ENCODE assay signal across 9 mouse cellular contexts in the genomic region with DNA sequence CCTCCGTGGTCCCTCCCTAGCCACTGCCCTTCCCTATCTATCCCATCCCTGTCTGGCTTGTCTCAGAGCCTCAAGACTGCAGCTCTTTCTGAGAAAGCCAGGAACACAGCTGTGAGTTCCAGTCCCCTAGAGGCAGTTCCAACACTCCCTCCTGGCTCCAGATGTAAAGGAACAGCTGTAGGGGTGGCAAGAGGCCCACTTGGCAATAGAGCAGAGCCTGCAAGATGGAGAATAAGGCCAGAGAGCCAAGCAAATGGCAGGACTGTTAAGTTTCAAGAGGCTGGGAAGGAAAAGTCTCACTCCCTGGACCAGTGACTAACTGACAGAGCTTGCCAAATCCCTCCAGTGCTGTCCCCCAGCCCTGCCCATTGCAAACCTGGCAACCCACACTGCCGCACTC.
DNase-seq lines count a peak whose midpoint lies in the region; ATAC-seq and TF ChIP-seq lines count a peak whose summit lies in the region.
"Had no signal": no experiment of that assay in that cellular context is flagged by ENCODE, and none has a peak within 500 bp of the region (broad histone marks: within the 10 kb centered on the region; RNA-seq: fewer than 3 reads in every experiment).

No protein-coding gene starts in this region.

- no peak for TF ChIP-seq CTCF in forebrain, postnatal 0 days (IDR thresholded peaks at IDR 0.05; ENCODE audit: low read depth)
- TF ChIP-seq CTCF in embryonic fibroblast, embryonic 13.5 days (IDR thresholded peaks at IDR 0.05; ENCODE audit: borderline replicate concordance, insufficient read depth, low read length) = no peak
- TF ChIP-seq CTCF in stomach, postnatal 0 days (IDR thresholded peaks at IDR 0.05; ENCODE audit: low read depth) = peak; percentile 39

- no peaks in the 10 kb centered on the region for H3K4me1 ChIP-seq in forebrain, postnatal 0 days (ENCODE audit: insufficient read depth)
- H3K4me1 ChIP-seq in forebrain, embryonic 16.5 days (replicated peaks; ENCODE audit: control insufficient read depth, insufficient read depth, low read length) = peaks cover 23% of the 10 kb centered on the region
- no peaks in the 10 kb centered on the region; the same call in 1 of the 2 replicates for H3K4me1 ChIP-seq in embryonic fibroblast, embryonic 13.5 days (ENCODE audit: control insufficient read depth, insufficient read depth, low read length)
- peaks cover 17% of the 10 kb centered on the region; the same call in 1 of the 2 replicates for H3K4me1 ChIP-seq in liver, embryonic 11.5 days (replicated peaks; ENCODE audit: control insufficient read depth, insufficient read depth, low read length)
- H3K4me1 ChIP-seq in stomach, postnatal 0 days (replicated peaks; ENCODE audit: control insufficient read depth, insufficient read depth) = peaks cover 2% of the 10 kb centered on the region; the same call in 1 of the 2 replicates

- DNase-seq in forebrain, postnatal 0 days = no peak
- DNase-seq in heart, postnatal 14 days = peak; percentile 89 to 93
- DNase-seq in liver, embryonic 11.5 days (ENCODE audit: low spot score) = no peak
- peak; percentile 63 for DNase-seq in stomach, postnatal 0 days (ENCODE audit: low spot score)
- DNase-seq in neural tube, embryonic 10.5 days (ENCODE audit: extremely low spot score, low spot score) = no peak

- no peak overlapping the region for H3K27ac ChIP-seq in forebrain, postnatal 0 days (ENCODE audit: low read depth, low read length)
- H3K27ac ChIP-seq in forebrain, embryonic 16.5 days (ENCODE audit: low read length) = no peak overlapping the region
- H3K27ac ChIP-seq in embryonic fibroblast, embryonic 13.5 days (ENCODE audit: insufficient read depth, low read length) = peak overlapping the region; percentile 39
- no peak overlapping the region for H3K27ac ChIP-seq in liver, embryonic 11.5 days (ENCODE audit: low read depth, low read length)
- peak overlapping the region; percentile 73 for H3K27ac ChIP-seq in stomach, postnatal 0 days (replicated peaks)

- no peak overlapping the region for H3K4me3 ChIP-seq in forebrain, postnatal 0 days (ENCODE audit: low read depth, low read length)
- H3K4me3 ChIP-seq in forebrain, embryonic 16.5 days (replicated peaks; ENCODE audit: low read length) = no peak overlapping the region
- no peak overlapping the region for H3K4me3 ChIP-seq in embryonic fibroblast, embryonic 13.5 days (ENCODE audit: insufficient read depth, low read length)
- no peak overlapping the region for H3K4me3 ChIP-seq in liver, embryonic 11.5 days (ENCODE audit: low read depth, low read length)
- H3K4me3 ChIP-seq in stomach, postnatal 0 days (ENCODE audit: low read depth, low read length) = no peak overlapping the region

- H3K27me3 ChIP-seq in forebrain, postnatal 0 days (ENCODE audit: insufficient read depth, low read length) = no peaks in the 10 kb centered on the region
- H3K27me3 ChIP-seq in forebrain, embryonic 16.5 days (replicated peaks; ENCODE audit: control insufficient read depth, insufficient read depth, low read length) = no peaks in the 10 kb centered on the region
- no peaks in the 10 kb centered on the region for H3K27me3 ChIP-seq in liver, embryonic 11.5 days (replicated peaks; ENCODE audit: control insufficient read depth, insufficient read depth, low read length)
- no peaks in the 10 kb centered on the region for H3K27me3 ChIP-seq in stomach, postnatal 0 days (ENCODE audit: control insufficient read depth, insufficient read depth, low read length)
- H3K27me3 ChIP-seq: CH12.LX had no signal

- peak; percentile 10; the same call in 1 of the 2 replicates for ATAC-seq in forebrain, postnatal 0 days
- ATAC-seq in forebrain, embryonic 16.5 days = no peak
- ATAC-seq in liver, embryonic 11.5 days (replicated peaks; ENCODE audit: low FRiP score) = 0 out of 2 replicates have a peak, but pooled peaks have one; percentile 18
- peak; percentile 71 for ATAC-seq in stomach, postnatal 0 days (ENCODE audit: low FRiP score, low TSS enrichment)
- no peak for ATAC-seq in activated CD4-positive, CD25-positive, alpha-beta regulatory T cell, adult 4 months

- no peak overlapping the region for H3K4me2 ChIP-seq in forebrain, postnatal 0 days (ENCODE audit: low read depth)
- H3K4me2 ChIP-seq in forebrain, embryonic 16.5 days (ENCODE audit: low read length) = no peak overlapping the region
- no peak overlapping the region for H3K4me2 ChIP-seq in liver, embryonic 11.5 days
- no peak overlapping the region for H3K4me2 ChIP-seq in stomach, postnatal 0 days (replicated peaks; ENCODE audit: low read depth)

- no peak overlapping the region for H3K9ac ChIP-seq in forebrain, postnatal 0 days
- no peak overlapping the region for H3K9ac ChIP-seq in forebrain, embryonic 16.5 days (replicated peaks; ENCODE audit: low read depth, low read length)
- no peak overlapping the region for H3K9ac ChIP-seq in liver, embryonic 11.5 days (ENCODE audit: low read depth, low read length)
- H3K9ac ChIP-seq in stomach, postnatal 0 days (ENCODE audit: low read length) = no peak overlapping the region

- no peaks in the 10 kb centered on the region for H3K9me3 ChIP-seq in forebrain, postnatal 0 days (ENCODE audit: low read length)
- no peaks in the 10 kb centered on the region for H3K9me3 ChIP-seq in forebrain, embryonic 16.5 days (ENCODE audit: control insufficient read depth, low read length)
- H3K9me3 ChIP-seq in liver, embryonic 11.5 days (ENCODE audit: control insufficient read depth, low read length) = no peaks in the 10 kb centered on the region
- H3K9me3 ChIP-seq in stomach, postnatal 0 days (ENCODE audit: control insufficient read depth, low read length) = no peaks in the 10 kb centered on the region

- no peak for TF ChIP-seq EP300 in stomach, postnatal 0 days (optimal IDR thresholded peaks at IDR 0.05)

- intact Hi-C loops in heart, postnatal 14 days (cut with DNase I) = no loop called here

- 51% methylated on average over 2 of the region's 2 CpGs for WGBS in forebrain, postnatal 0 days
- 74% methylated on average over 2 of the region's 2 CpGs for WGBS in forebrain, embryonic 16.5 days
- 80% methylated on average over 2 of the region's 2 CpGs for WGBS in liver, embryonic 11.5 days
- WGBS in stomach, postnatal 0 days = 44% methylated on average over 2 of the region's 2 CpGs

- H3K36me3 ChIP-seq in forebrain, postnatal 0 days (ENCODE audit: insufficient read depth) = no peaks in the 10 kb centered on the region
- H3K36me3 ChIP-seq in forebrain, embryonic 16.5 days (ENCODE audit: control insufficient read depth, insufficient read depth) = no peaks in the 10 kb centered on the region
- H3K36me3 ChIP-seq in liver, embryonic 11.5 days (ENCODE audit: control insufficient read depth, insufficient read depth, low read length) = peaks cover 3% of the 10 kb centered on the region; the same call in 1 of the 2 replicates
- H3K36me3 ChIP-seq in stomach, postnatal 0 days (ENCODE audit: control insufficient read depth, insufficient read depth, low read length) = 0 out of 2 replicates have a peak, but pooled peaks cover 3% of the 10 kb centered on the region

- TF ChIP-seq POLR2A in embryonic fibroblast, embryonic 13.5 days (IDR thresholded peaks at IDR 0.05; ENCODE audit: low read depth, low read length) = no peak

Comparison
In these comparisons a context has a peak if more than half of its experiments do, and no peak if none do; other contexts are left out.
1. ATAC-seq: peak in forebrain, postnatal 0 days (single experiment), liver, embryonic 11.5 days (single experiment) and stomach, postnatal 0 days (single experiment); none in forebrain, embryonic 16.5 days (single experiment) and activated CD4-positive, CD25-positive, alpha-beta regulatory T cell, adult 4 months (single experiment).
2. DNase-seq: peak in heart, postnatal 14 days (2 of 2) and stomach, postnatal 0 days (single experiment); none in forebrain, postnatal 0 days (single experiment), liver, embryonic 11.5 days (single experiment) and neural tube, embryonic 10.5 days (single experiment).
3. H3K27ac ChIP-seq: peak in embryonic fibroblast, embryonic 13.5 days (single experiment) and stomach, postnatal 0 days (single experiment); none in forebrain, postnatal 0 days (single experiment), forebrain, embryonic 16.5 days (single experiment) and liver, embryonic 11.5 days (single experiment).